Mouse (Mus musculus) NIH3T3 (cell line): Measurements from ENCODE around the gene Mapk14.

Experiments used
- DNase-seq: peaks from one replicate; pipeline ENCODE4 v3.0.0-alpha.2; 2012; ENCODE audit warnings: low read depth

Gene Mapk14

GRCm38 (mm10) chr17:28690776-28691686, at the start of gene Mapk14:
TSS of gene Mapk14 (plus strand) at chr17:28691329.
- DNase-seq, result peak; percentile 100

DNA sequence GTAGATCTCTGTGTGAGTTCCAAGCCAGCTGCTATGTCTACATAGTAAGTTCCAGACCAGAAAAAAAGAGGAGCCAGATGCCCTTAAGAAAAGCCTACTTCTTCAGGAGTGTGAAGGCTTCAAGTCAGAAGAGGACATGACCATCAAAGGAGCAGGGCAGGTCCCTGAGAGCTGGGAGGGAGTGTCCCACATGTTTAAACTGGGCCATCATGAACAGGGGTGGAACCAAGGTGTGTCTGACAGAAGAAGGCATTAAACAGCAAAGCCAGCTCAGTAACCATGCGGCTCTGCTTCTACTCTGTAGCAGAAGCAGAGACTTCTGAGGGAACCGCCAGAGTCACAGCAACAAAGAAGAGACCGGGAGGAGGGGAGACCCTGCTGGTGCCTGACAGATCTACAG, 47.4 kb upstream of the Mapk14 start:
- DNase-seq, result no peak

GRCm38 (mm10) chr17:28644112-28644511, 47.0 kb upstream of the Mapk14 start:
- no peak for DNase-seq

DNA sequence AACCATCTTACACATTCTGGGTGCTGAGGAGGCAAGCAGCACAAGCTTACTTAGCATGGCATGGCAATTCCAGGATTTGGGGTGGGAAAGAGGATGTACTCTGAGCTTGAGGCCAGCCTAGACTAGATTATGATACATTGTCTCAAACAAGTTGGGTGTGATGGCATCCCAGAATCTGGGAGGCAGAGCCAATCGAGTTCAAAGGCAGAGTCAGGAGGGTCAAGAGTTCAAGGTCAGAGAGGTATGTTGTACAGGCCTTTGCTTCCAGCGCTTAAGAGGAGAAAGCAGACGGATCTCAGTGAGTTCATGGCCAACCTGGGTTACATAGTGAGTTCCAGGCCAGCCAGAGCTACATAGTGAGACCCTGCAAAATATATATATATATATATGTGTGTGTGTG, 44.9 kb upstream of the Mapk14 start:
- DNase-seq, result no peak

DNA sequence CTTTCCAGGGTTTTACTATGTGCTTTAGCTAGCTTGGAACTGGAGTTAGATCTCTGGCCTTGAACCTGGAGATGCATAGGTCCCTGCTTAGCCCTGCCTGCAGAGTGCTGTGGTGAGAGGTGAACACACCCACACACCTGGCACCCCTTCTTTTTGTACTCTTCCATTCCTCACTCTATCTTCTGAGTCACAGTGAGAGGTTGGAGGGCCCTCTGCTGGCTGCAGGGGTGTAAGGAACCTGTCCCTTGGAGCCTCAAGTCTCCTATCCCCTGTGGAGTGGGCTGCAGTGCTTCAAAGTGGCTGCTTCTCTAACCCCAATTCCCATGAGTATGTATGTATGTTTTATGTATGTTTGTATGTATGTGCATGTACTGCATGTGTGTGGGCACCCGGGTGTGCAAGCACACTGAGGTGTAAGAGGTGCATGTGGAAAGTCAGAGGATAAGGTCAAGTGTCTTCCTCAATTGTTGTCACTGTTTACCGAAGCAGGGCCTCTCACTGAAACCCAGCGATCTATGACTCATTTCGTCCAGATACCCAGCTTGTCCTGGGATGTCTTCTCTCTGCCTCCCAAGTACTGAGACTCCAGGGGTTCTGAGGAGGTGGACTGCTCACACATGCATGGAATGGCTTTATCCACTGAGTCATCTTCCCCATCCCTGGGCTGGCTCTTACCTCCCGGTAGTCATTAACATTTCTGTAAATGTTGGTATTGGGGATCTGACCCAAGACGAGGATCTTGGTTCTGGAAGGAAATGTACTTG, 42.3 kb upstream of the Mapk14 start:
- peak; percentile 69 for DNase-seq

- DNase-seq, result no peak
These were observed 40.9 kb upstream of the Mapk14 start for GRCm38 (mm10) chr17:28650268-28650667.

GRCm38 (mm10) chr17:28657936-28658335, 33.2 kb upstream of the Mapk14 start:
- DNase-seq, result no peak

GRCm38 (mm10) chr17:28659564-28659963, 31.6 kb upstream of the Mapk14 start:
- no peak for DNase-seq

DNA sequence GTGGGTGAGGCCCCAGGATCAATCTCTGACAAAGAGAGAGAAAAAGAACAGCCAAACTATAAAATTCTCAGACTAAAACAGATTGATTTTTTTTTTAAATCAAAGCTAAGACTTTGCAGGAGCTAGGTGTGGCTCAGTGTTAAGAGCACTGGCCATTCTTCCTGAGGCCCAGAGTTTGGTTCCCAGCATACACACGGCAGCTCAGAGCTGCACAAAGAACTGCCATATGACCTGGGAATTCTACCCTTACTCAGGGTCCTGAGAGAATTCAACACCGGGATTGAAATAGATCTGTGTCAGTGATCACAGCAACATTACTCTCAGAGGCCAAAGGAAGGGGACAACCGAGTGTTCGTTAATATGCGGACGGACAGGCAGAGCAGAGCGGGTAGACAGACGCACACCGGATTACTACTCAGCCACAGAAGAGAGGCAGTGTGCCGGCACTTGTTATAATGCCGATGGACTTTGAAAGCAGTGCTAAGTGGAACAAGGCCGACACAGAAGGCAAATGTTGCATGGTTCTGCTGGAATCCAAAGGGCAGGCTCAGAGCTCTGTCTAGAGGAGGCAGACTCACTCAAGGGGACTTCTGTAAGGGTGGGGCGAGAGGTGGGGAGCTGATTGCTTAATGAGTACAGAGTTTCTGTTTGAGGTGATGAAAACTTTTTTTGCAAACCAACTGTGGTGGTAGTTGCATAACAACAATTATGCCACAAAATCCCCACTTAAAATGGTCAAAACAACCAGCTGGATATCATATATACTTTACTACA, 8.6 kb upstream of the Mapk14 start:
- DNase-seq, result no peak

DNA sequence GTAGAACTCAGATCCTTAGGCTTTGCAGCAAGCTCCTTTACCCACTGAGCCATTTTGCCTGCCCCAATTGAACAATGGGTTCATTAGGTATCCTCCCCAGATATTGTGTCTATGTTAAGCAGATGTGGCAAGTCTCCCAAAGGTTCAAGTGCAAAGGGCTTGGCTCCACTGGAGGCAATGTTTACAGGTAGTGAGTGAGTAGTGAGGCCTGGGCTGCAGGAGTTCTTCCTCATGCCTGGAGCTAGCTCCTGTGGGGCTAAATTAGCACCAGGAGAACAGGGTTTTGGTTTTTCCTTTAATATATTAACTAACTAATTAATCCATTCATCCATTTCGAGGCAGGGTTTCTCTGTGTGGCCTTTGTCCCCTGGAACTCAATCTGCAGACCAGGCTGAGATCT, 7.5 kb upstream of the Mapk14 start:
- no peak for DNase-seq

DNA sequence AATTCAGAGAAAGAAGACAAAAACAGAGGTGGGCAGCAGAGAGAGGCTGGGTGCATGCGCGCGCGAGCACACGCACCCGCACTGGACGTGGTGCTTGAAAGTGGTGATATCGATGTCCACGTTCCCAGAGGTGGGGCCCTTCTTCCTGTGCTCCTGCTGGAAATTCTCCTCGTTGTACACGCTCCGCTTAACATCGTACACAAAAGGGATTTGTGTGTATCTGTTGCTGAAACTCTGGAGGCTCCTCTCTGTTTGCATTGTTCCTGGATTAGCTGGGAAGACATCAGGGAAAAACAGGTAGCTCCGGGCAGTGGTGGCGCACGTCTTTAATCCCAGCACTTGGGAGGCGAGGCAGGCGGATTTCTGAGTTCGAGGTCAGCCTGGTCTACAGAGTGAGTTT, 6.5 kb upstream of the Mapk14 start:
- DNase-seq, result no peak

DNA sequence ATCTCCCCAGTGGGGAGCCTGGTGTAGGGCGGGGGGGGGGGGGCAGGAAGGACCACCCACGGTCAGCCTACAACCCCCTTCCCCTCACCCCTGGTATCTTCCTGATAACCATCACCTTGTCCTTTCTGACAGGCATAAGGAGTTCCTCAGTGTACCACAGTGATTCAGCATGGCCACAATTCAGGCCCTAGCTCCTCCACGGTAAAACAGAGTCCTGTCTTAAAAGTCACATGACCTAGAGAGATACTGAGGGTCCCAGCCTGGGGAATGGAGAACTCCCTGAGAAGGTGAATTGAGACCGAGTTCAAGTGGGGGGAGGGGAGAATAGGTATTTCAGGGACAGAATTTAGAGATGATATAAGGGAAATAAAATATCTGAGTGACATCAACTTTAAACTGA, 3.8 kb upstream of the Mapk14 start:
- DNase-seq, result no peak

DNA sequence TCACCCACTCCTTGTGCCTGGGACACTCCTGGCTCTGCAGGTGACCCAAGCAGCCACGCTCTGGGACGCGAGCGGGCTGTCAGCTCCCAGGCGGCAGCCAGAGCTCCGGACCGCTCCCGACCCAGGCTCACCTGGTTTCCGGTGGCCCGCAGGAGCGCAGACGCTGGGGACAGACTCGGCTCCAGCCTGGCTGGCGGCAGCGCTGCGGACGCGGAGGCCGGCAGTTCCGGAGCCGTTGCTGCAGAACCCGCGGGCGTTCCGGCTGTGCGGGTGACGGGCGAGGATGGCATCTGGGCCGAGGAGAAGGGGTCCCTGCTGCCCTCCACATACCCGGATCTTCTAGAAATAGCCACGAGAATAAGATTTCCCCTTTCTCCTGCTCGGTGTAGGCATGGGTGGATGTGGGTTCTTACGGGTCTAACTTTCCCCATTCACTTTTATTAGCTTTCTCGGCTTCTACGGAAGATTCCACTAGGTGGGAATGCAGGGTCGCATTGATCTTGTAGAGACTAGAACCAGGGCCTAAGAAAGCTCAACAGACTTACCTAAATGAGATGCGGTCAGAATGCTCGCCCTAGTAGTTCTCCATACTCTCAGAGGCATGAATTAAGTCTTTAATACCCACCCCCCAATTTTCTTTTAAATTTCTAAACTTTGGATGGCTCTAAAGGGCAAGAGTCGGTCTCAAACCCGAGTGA, 1.4 kb upstream of the Mapk14 start, which contains the start of gene Slc26a8:
Gene Slc26a8, minus strand, starts transcription at position 648 of the 698 bp plus-strand sequence.
- DNase-seq, result no peak

DNA sequence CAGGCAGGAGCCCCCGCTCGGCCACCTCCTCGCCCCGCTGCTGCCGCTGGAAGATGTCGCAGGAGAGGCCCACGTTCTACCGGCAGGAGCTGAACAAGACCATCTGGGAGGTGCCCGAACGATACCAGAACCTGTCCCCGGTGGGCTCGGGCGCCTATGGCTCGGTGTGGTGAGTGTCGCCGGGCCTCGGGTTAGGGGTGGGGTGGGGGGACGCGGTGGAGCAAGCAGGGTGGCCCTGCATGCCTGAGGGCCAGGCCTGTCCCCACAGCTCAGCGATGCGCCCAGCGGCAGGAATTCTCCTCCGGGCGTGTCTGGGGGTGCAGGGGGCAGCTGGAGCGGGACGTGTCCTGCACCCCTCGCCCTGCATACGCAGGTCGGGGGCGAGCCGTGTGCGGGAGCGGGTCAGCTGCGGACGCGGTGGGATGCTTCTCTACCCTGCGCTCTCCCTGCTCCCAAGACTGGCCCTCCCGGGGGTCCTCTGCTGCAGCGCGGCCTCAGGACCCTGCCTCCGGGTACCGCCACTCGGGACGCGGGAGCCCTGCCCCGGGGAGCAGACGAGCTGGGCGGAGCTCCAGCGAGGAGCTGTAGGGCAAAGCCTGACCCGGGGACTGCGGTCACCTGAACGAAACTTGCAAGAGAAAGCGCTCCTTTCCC, 685 bp downstream of the Mapk14 start:
- DNase-seq, result peak; percentile 58

DNA sequence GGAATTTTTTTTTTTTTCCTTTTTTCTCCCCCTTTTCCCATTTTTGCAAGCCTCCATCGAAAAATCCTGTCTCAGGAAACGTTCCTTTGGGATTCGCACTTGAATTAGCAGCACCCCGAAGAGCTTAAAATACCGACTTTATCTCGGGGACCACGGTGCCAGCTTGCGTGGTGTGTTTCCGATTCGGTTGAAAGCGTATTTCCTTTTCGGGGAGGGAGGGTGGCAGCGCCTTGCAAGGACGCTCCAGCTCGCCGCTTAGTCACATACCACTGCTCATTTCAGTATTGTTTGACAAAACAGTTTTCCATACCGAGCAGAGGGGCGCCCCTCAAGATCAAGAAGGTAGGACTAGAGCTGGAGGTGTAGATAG, 1.2 kb downstream of the Mapk14 start:
- peak; percentile 57 for DNase-seq

- DNase-seq, result peak; percentile 58
These were observed 2.0 kb downstream of the Mapk14 start for GRCm38 (mm10) chr17:28693086-28693485.

DNA sequence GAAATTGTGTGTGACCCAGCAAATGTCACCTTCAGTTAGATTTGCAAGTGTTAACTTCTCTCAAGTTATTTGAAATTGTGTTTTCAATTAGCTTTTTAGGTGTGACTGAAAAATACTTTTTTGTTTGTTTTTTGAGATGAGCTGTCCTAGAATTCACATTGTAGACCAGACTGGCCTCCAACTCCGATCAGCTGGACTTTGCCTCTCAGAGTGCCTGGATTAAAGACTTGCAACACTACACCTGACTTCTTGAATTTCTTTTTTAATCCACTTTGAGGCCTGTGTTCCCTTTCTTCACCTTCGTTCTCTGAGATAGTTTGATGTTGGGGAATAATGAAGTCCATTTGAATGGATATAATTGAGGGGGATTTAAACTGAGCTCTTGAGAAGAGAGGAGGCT, 2.9 kb downstream of the Mapk14 start:
- DNase-seq, result no peak

- no peak for DNase-seq
These were observed 3.7 kb downstream of the Mapk14 start for GRCm38 (mm10) chr17:28694832-28695231.

GRCm38 (mm10) chr17:28696641-28697040, 5.5 kb downstream of the Mapk14 start:
- DNase-seq, result no peak

DNA sequence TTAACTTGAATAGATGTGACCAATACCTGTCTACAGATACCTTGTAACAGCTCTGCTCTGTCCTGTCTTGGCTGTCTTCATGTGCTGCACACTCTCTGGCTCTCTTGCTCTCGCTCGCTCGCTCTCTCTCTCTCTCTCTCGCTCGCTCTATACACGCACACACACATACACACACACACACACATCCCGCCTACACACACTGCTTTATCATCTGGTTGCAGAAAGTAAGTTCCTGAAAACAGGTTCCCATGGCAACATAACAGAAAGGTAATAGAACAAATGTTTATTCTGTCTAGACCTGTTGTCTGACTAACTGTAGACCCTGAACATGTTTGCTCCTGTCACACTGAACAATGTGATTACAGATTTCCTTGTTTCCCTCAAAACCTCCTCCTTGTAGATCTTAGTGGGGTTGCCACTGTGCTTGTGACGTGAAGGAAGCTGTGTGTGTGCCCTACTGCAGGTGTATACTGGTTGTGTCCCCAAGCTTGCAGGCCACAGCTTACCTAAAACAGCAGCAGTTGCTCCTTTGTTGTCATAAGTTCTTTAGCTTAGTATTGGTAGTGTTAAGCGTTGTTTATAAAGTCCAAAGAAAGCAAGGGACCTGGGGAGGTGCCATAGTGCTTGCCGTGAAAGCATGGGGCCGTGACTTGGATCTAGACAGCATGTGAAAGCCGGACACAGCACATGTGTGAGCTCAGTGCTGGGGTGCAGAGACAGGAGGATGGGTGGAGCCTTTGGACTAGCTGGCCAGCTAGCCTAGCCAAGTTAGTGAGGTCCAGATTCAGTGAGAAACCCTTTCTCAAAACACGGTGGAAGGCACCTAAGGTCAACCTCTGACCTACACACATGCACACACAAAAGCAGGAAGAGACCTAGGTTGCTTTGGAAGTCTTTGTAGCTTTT, 6.4 kb downstream of the Mapk14 start:
- DNase-seq, result no peak
